Mouse (Mus musculus) CD4-positive helper T cell, adult 2 months (primary cell): ENCODE results near the gene Spin2f.
"Not testable (repeated sequence)": the region's sequence is repeated elsewhere in the genome, so short reads cannot be mapped to it uniquely, and the experiment has no call there.

Experiments
- DNase-seq: peaks from one replicate; pipeline ENCODE4 v3.0.0-alpha.2; 2012; ENCODE audit warnings: low read depth, missing footprints, low spot score

Gene Spin2f

GRCm38 (mm10) chrX:31253594-31253993 lies at the start of gene Spin2f:
Gene Spin2f, plus strand, starts transcription at chrX:31253894.
- DNase-seq, result not testable (repeated sequence)

- not testable (repeated sequence) for DNase-seq
Observed at GRCm38 (mm10) chrX:31212136-31212535, 41.6 kb upstream of the Spin2f start.

- not testable (repeated sequence) for DNase-seq
Observed at GRCm38 (mm10) chrX:31223536-31223935, 30.2 kb upstream of the Spin2f start.

DNA sequence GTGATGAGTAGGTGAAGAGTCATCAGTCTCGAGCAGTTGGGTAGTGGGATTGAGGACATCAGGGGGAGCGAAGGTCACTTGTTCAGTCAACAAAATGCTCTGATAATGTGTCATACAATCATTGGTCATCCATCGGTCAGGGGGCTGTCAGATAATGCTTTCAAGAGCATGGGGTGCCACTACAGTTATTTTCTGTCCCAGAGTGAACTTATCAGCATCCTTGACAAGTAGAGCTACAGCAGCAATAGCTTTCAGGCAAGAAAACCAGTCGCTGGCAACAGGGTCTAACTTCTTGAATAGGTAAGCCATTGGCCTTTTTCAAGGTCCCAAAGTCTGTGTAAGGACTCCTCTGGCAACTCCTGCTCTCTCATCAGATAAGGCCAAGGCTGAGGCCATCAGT lies 18.6 kb upstream of the Spin2f start:
- not testable (repeated sequence) for DNase-seq

GRCm38 (mm10) chrX:31241754-31242153 lies 11.9 kb upstream of the Spin2f start:
- DNase-seq, result not testable (repeated sequence)
